Mouse (Mus musculus) embryonic fibroblast, embryonic 13.5 days (primary cell): ENCODE data around the gene Arpc1b.

Experiments
- CTCF ChIP-seq: IDR thresholded peaks from 2 replicates; pipeline ENCODE4 v1.5.1; 2011; ENCODE audit warnings: mild to moderate bottlenecking, control low read depth, low read length, moderate library complexity, borderline replicate concordance; ENCODE audit not compliant: insufficient read depth
- POLR2A ChIP-seq: IDR thresholded peaks from 2 replicates; pipeline ENCODE4 v1.6.1; 2011; ENCODE audit warnings: low read depth, mild to moderate bottlenecking, control low read depth, low read length, moderate library complexity

DNA sequence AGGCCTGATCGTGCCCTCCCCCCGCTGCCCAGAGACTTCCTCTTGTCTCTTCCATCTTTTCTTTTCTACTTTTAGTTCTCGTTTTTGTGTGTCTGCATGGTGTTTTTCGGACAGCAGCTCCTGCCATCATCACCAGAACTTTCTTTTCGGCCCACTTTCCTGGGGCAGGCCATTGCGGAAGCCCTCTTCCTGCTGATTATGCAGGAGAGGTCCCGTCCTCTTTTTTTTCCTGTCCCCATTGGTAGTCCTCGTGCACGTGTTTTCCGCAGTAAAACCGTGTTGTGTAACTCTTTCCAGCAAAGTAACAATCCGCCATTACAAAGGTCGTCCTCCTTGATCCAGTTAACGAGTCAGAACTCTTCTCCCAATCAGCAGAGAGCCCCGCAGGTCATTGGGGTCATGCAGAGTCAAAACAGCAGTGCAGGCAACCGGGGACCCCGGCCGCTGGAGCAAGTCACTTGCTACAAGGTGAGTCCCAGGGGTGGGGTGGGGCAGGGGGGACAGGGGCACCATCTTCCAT lies 64.5 kb downstream of the Arpc1b start:
- no peak for TF ChIP-seq POLR2A
- no peak for TF ChIP-seq CTCF
